Mouse (Mus musculus): ENCODE measurements at regions not wholly inside any gene's neighbourhood (a gene's known extent, or its start where the extent isn't known, plus 50 kb on each side); places are given as distances from the start of the nearest gene placed in this dataset.

DNA sequence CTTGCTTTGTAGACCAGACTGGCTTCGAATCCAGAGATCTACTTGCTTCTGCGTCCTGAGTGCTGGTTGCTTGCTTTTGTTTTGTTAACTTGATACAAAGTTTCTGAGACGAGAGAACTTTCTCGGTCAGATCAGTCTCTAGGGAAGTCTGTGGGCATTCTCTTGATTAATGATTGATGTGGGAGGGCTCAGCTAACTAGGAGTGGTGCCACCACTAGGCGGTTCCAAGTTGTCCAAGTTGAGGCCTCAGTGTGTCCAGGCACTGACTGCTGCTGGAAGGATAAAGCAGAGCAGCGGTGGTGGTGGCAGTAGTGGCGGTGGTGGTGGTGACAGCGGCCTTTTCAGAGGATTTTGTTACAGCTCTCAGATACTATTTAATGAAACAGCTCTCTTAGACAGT lies 99.0 kb upstream of the Thpo start:
- TF ChIP-seq EP300 (IDR thresholded peaks at IDR 0.05), result no peak
- no peak for TF ChIP-seq CTCF (IDR thresholded peaks at IDR 0.05)

All from lung, postnatal 0 days (tissue).